Mouse (Mus musculus) heart, adult 2 months (tissue): ENCODE measurements around the gene Dock8. TPM values are rescaled to one million over a fixed set of nuclear protein-coding genes. Genes with fewer than 3 reads are reported as not detected.

Experiments used
- DNase-seq, 2 experiments: peaks; one replicate each; pipeline ENCODE4 v3.0.0; 2021
- H3K27ac ChIP-seq: fragments of 200-600 bp; 2 replicates; pipeline ENCODE4 v1.8.1; 2022
- H3K27me3 ChIP-seq: fragments of 200-500 bp; 2 replicates; pipeline ENCODE4 v1.6.1; 2012; ENCODE audit warnings: mild to moderate bottlenecking, low read length, inconsistent platforms, mixed read lengths; ENCODE audit not compliant: control insufficient read depth, insufficient read depth
- H3K36me3 ChIP-seq: fragments of 200-500 bp; 2 replicates; pipeline ENCODE4 v1.6.1; 2012; ENCODE audit warnings: low read length, inconsistent platforms; ENCODE audit not compliant: control insufficient read depth, insufficient read depth
- H3K4me1 ChIP-seq: fragments of 200-500 bp; 2 replicates; pipeline ENCODE4 v1.6.1; 2011; ENCODE audit warnings: low read length; ENCODE audit not compliant: control insufficient read depth, insufficient read depth
- H3K4me3 ChIP-seq: fragments of 200-600 bp; 2 replicates; pipeline ENCODE4 v1.8.1; 2022
- H3K79me2 ChIP-seq: fragments of 200-500 bp; replicated peaks from 2 replicates; pipeline ENCODE4 v1.6.1; 2012; ENCODE audit warnings: mild to moderate bottlenecking, inconsistent platforms, low read length, moderate library complexity, mixed read lengths; ENCODE audit not compliant: control insufficient read depth, insufficient read depth
- H3K9ac ChIP-seq: fragments of 200-500 bp; 2 replicates; pipeline ENCODE4 v1.6.1; 2012; ENCODE audit warnings: low read depth, mild to moderate bottlenecking, control low read depth, inconsistent platforms, low read length, mixed read lengths
- CTCF ChIP-seq: fragments of 200-600 bp; IDR thresholded peaks from 2 replicates; pipeline ENCODE4 v1.8.1; 2022; ENCODE audit warnings: antibody characterized with exemption, mild to moderate bottlenecking, moderate library complexity
- EP300 ChIP-seq: fragments of 200-500 bp; IDR thresholded peaks from 2 replicates; pipeline ENCODE4 v1.6.1; 2011; ENCODE audit warnings: low read depth, low read length, control low read depth; ENCODE audit not compliant: insufficient read depth
- POLR2A ChIP-seq: fragments of 200-500 bp; IDR thresholded peaks from 2 replicates; pipeline ENCODE4 v1.6.1; 2011; ENCODE audit warnings: mild to moderate bottlenecking, low read depth, low read length, control low read depth; ENCODE audit not compliant: insufficient read depth
- WGBS: fragments of 180-500 bp; shearing (Covaris S2); methylation state at CpG from one replicate; pipeline ENCODE4 v1.1.7; 2018; 5-methylcytosine and 5-hydroxymethylcytosine counted together
- intact Hi-C: fragments of 180-260 bp; cut with DNase I; formaldehyde crosslinking; loops from one replicate; pipeline ENCODE4 v1.15.1; 2025
- polyA plus RNA-seq: library from polyadenylated mRNA; depleted of rRNA; stranded (reverse); fragments of >200 nt; gene quantifications from 2 replicates; pipeline ENCODE4 v1.2.3, GENCODE M21; 2012
- total RNA-seq, 2 experiments: library from RNA; stranded (reverse); gene quantifications; 2 replicates each; pipeline ENCODE4 v1.2.3; 2021

The Dock8 gene
- total and polyA plus RNA-seq, 3 experiments: 5.7 to 24.7 (median 17.5) TPM

DNA sequence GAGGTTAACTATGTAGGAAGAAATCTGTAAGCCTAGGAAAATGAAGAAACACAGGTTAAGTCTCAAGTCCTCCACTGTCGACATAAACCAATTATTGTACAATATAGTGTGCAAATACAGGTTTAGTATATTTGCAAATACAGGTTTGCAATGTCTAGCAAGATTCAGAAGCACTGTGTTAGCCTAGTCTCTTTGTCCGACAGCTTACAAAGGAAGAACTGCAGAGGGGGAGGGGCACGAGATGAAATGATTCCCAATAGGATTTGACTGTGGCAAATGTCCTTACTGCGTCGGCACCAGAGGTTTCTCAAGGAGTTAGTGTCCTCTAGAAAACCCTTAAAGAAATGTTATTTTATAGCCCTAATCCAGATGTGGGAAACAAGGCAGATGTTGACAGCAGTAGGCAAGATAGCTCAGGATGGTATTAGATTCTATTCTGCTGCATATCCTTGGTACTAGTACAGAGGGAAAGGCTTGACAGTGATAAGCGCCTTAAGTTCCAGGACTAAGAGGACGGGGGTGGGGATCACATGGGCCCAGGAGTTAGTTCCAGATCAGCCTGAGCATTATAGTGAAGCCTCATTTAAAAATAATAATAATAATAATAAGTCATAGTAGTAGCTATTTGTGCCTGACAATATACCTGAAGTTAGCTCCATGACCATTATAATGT lies 155.3 kb downstream of the Dock8 start:
- H3K27ac ChIP-seq: peak overlapping the region; percentile 85
- H3K36me3 ChIP-seq: no peaks in the 10 kb centered on the region
- WGBS: 78% methylated on average over 7 of the region's 7 CpGs
- H3K4me3 ChIP-seq: no peak overlapping the region; the same call in 1 of the 2 replicates
- no peaks in the 10 kb centered on the region for H3K27me3 ChIP-seq
- H3K4me1 ChIP-seq: no peaks in the 10 kb centered on the region
- H3K9ac ChIP-seq: no peak overlapping the region
- no peaks in the 10 kb centered on the region for H3K79me2 ChIP-seq
- DNase-seq: no peak
- intact Hi-C loops: no loop called here
- TF ChIP-seq EP300 (no peak), POLR2A (no peak), CTCF (no peak)

DNA sequence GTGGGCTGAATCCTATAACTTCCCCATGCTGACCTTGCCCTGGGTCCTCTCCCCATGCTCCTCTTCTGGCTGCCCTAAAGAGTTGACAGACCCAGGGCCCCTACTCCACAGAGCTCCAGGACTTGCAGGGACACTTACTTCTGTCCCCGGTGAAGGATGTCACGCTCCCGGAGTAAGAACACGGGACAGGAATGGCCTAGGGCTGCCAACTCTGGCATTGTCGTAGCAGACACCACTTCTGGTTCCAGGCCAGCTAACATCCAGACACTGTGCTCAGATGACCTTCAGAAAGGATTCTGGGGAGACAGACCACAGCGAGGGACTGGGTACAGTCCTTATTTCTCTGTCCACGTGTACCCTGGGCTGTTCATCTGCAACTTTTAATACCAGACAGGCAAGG lies 155.9 kb downstream of the Dock8 start:
- Histone ChIP-seq H3K36me3 (no peaks in the 10 kb centered on the region), H3K27me3 (no peaks in the 10 kb centered on the region), H3K79me2 (no peaks in the 10 kb centered on the region), H3K4me3 (peak overlapping the region; percentile 28), H3K27ac (peak overlapping the region; percentile 85), H3K9ac (peak overlapping the region; percentile 16; the same call in 1 of the 2 replicates), H3K4me1 (no peaks in the 10 kb centered on the region)
- peak; percentile 34 to 58 for DNase-seq
- TF ChIP-seq EP300: no peak
- TF ChIP-seq POLR2A: no peak
- no peak for TF ChIP-seq CTCF
- WGBS: 54% methylated on average over 7 of the region's 7 CpGs
- intact Hi-C loops: no loop called here

DNA sequence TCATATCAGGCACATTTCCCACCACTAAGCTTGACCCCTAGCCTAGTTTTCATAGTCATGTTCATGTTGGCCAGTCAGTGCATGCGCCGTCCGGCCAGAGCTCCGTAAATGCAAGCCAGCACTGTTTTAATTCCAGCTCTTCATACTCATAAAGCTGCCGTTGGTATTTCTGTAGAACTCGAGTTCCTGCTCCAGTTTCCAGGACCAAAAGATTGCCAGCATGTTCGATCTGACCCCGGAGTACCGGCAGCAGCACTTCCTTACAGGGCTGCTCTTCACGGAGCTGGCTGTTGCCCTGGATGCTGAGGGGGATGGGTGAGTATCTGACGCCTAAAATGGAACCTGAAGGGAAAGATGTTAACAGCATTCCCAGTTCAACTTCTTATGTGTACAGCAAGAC lies 156.4 kb downstream of the Dock8 start:
- peak overlapping the region; percentile 28 for H3K4me3 ChIP-seq
- DNase-seq: peak in 1 of 2 experiments; percentile 38
- 35% methylated on average over 11 of the region's 11 CpGs for whole genome bisulfite sequencing
- H3K27ac ChIP-seq: peak overlapping the region; percentile 85
- no peaks in the 10 kb centered on the region for H3K4me1 ChIP-seq
- TF ChIP-seq POLR2A: no peak
- TF ChIP-seq CTCF: no peak
- TF ChIP-seq EP300: no peak
- H3K79me2 ChIP-seq: no peaks in the 10 kb centered on the region
- intact Hi-C loops: no loop called here
- no peaks in the 10 kb centered on the region for H3K27me3 ChIP-seq
- no peaks in the 10 kb centered on the region for H3K36me3 ChIP-seq
- H3K9ac ChIP-seq: no peak overlapping the region

DNA sequence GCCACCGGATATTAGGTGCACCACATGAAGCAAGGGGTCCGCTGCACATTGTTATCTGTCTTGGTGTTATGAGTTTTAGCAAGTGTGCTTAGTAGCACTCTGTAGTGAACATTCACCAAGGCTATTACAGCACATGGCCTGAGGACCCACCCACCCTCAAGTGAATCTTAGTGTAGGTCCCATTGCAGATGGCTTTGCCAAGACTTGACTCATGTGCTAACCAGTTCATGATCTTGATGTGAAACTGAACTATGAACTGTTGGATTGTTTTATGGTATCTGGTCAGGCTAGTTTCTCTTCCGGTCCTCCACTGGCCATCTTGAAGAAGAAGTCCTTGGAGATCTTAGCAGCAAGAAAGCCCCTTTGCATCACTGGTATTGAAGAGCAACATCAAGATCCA lies 162.9 kb downstream of the Dock8 start:
- 91% methylated on average over 3 of the region's 3 CpGs for WGBS
- no peak overlapping the region for H3K9ac ChIP-seq

DNA sequence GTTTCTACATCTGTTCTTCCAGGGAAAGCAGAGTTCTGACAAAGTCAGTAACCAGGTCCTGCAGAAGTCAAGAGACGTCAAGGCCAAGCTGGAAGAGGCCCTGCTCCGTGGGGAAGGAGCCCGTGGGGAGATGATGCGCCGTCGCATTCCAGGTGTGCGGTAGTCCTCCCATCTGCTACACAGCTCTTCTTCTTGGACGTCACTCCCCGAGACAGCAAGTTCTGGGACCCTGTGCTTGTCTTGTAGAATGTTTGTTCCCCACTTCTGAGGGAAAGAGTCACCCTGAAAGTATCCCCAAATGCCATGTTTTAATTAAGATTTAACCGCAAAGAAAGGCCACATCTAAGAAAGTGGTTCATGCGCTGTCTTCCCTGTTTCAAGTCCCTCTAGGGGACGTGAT lies 164.1 kb downstream of the Dock8 start:
- Histone ChIP-seq H3K9ac (no peak overlapping the region), H3K79me2 (no peaks in the 10 kb centered on the region), H3K27me3 (no peaks in the 10 kb centered on the region), H3K4me3 (no peak overlapping the region), H3K36me3 (no peaks in the 10 kb centered on the region), H3K27ac (no peak overlapping the region), H3K4me1 (no peaks in the 10 kb centered on the region)
- intact Hi-C loops: no loop called here
- TF ChIP-seq POLR2A (no peak), EP300 (no peak), CTCF (no peak)
- no peak for DNase-seq
- 90% methylated on average over 12 of the region's 12 CpGs for WGBS

More for the DNA sequence above, 162.9 kb downstream of the Dock8 start:
- no peak for TF ChIP-seq EP300
- TF ChIP-seq CTCF: no peak
- TF ChIP-seq POLR2A: no peak
- DNase-seq: no peak
- no peak overlapping the region for H3K4me3 ChIP-seq
- no peaks in the 10 kb centered on the region for H3K36me3 ChIP-seq
- intact Hi-C loops: no loop called here
- H3K27ac ChIP-seq: no peak overlapping the region
- H3K27me3 ChIP-seq: no peaks in the 10 kb centered on the region
- no peaks in the 10 kb centered on the region for H3K4me1 ChIP-seq
- no peaks in the 10 kb centered on the region for H3K79me2 ChIP-seq

DNA sequence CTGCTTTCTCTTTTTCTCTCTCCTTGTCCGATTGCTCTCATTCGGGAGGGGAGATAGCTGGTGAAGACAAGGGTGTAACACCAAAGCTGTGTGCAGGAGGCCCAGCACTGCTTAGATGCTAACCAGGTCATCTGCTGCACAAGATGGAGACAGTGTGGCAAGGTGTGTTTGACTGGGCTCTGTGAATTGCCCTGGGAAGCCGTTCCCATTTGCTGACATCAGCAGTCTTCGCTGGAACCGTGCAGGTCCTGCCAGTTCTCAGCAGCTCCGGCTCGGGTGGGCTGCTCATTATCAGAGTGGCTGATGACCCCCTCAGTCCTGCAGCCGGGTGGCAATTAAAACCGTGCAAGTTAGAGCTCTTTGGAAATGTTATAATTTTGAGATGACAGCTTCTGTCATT lies 167.1 kb downstream of the Dock8 start:
- Histone ChIP-seq H3K9ac (no peak overlapping the region), H3K36me3 (no peaks in the 10 kb centered on the region), H3K79me2 (no peaks in the 10 kb centered on the region), H3K27me3 (no peaks in the 10 kb centered on the region), H3K4me3 (no peak overlapping the region), H3K27ac (no peak overlapping the region), H3K4me1 (no peaks in the 10 kb centered on the region)
- WGBS: 68% methylated on average over 9 of the region's 9 CpGs
- intact Hi-C loops: no loop called here
- TF ChIP-seq EP300 (no peak), POLR2A (no peak), CTCF (no peak)
- no peak for DNase-seq
